Mouse (Mus musculus): ENCODE data around the gene Lpcat1. TPM values are rescaled to one million over a fixed set of nuclear protein-coding genes. Genes with fewer than 3 reads are reported as not detected.

Gene Lpcat1
- total RNA-seq, 1 experiment from 2014 or later: 17.3 TPM

DNA sequence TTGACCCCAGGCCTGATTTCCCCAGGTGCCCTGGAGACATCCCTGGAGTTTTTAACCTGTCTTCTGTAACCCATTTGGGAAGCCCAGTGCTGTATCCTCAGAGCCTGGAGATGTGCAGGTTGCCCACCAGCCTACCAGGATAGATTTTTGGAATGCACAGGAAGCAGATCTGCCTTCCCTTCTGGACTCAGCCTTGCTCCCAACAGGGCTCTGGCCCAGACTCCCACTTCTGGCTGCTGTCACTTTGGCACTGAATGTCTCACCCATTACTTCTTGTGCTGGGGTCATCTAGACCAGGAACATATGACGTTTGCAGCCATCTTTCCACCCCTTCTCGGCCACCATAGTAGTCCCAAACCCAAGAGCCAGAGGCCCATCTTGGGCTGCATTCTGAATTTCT is 10.8 kb downstream of the Lpcat1 start:
- DNase-seq: no peak

DNA sequence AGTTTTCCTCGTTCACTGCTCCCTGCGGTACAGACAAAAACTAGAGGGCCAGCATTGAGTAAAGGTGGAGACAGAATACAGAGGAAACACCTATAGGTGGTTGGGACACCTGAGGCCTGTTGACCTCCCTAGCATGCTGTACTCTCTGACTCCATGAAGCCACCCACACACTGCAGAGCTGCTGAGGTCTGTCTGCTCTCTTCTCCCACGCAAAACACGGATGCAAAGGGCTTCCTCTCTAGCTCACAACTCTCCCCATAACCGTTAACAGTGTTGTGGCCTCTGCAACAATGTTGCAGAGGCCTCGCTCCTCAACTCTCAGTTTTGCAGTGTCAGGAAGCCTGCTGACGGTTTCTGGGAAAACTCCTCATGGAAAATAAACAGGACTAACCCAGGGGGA is 15.5 kb downstream of the Lpcat1 start:
- no peak for DNase-seq

DNA sequence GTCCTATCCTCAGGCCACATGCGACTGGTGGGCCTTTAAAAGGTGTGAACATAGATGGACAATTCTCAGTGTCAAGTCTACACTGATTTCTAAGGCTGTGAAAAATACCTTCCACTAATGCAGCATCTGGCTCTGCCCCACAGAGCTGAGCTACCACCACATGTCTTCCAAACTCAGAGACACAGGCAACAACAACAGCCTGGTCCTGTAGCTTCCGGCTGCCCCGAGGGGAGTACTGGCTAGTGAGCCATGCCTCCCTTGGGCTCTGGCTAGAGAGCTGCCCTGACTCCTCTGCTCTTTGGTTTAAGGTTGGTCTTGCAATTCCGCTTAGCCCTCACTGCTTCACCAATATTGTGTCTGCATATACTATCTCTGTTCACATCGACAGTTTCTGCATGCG is 16.3 kb downstream of the Lpcat1 start:
- no peak for DNase-seq

DNA sequence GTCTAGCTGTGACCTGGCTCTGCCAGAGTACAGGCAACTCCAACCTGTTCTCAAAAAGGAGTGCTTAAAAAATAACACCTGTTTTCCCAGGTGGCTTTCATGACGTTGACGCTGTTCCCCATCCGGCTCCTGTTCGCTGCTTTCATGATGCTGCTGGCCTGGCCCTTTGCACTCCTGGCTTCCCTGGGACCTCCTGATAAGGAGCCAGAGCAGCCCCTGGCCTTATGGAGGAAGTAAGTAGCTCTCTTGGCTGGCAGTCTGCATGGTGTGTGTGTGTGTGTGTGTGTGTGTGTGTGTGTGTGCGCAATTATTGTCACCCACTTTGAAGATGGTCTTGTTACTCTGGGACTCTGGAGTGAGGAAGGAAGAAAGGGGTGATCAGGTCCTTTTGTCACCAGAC is 17.2 kb downstream of the Lpcat1 start:
- DNase-seq: no peak

DNA sequence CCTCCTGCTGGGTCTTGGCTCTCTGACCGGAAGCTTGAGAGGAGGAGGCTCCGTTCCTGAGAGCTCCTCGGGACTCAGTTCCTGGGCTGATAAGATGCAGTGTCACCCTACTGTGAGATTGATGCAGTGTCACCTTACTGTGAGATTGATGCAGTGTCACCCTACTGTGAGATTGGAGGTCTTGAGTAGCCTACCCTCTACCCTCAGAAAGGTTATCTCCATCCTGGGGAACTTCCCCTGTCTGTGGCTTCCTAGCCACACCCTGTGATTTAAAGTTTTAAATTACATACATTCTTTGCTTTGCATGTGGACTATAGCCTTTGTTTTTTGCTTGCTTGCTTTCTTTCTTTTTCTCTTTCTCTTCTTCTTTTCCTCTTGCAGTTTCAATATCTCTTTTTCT is 21.1 kb downstream of the Lpcat1 start:
- DNase-seq: no peak

DNA sequence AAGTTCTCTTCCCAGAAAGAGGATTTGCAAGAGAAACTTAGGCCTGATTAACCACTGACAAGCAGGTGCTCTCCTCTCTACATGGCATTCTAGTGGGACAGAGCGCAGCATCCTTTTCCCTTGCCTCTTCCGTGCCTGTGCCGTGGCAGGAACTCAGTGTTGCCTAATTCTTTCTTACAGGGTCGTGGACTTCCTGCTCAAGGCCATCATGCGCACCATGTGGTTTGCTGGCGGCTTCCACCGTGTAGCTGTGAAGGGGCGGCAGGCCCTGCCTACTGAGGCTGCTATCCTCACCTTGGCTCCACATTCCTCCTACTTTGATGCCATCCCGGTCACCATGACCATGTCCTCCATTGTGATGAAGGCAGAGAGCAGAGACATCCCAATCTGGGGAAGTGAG is 21.7 kb downstream of the Lpcat1 start:
- DNase-seq: no peak

DNA sequence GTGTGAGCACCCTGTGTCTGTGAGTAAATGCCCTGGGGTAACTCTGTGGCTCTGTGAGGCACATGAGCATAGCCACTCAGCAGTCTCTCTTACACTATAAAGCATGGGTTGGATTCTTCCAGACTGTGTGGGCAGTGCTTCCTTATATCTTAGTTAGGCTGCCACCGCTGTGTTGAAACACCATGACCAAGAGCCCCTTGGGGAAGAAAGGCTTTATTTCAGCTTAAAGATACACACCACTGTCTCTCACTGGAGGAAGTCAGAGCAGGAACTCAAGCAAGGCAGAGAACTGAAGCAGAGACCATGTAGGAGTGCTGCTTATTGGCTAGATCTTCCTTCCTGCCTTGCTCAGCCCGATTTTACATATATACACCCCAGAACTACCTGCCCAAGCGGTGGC is 23.0 kb downstream of the Lpcat1 start:
- DNase-seq: no peak

DNA sequence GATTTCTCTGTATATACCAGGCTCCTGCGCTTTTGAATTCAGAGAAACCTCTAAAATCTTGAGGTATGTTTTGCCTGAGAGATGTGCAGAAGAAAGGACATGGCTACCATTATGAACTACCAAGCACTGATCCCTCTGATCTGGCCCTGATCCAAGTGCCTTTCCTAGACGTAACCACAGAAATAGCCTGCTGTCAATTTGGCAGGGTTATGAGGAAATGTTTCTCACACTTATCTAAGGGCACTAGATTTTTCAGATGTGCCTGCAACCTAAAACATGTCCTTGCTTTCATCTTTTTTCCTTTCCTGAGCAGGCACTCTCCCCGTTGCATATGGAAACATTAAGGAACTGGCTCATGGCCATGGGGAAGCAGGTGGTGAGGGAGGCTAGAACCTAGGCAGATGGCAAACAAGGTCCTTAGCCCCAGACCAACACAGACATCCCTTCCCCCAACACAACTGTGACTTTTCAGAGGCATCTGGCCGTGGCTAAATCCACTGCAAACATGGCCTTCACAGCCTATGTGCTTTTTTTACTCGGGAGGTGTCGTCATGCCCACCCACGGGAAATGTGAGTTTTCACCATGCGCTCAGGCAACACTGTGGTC is 23.7 kb downstream of the Lpcat1 start:
- DNase-seq: no peak

DNA sequence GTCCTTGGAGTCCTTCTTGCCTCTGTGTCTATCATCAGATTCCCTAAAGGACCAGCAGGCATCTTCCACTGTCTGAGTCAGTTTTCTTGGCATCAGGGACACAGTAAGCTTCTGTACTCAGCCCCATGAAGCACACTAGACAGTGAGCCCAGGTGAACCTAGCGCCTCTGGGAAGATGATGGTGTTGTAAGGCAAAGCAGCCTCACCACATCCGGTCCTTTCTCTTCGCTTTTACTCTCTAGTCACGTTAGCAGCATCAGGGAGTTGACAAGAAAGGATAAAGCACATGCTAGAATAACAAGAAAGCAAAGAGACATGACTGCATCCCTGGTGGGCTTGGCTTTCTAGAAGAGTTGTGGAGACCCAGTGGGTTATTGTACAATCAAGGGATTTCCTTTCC is 26.2 kb downstream of the Lpcat1 start:
- no peak for DNase-seq

DNA sequence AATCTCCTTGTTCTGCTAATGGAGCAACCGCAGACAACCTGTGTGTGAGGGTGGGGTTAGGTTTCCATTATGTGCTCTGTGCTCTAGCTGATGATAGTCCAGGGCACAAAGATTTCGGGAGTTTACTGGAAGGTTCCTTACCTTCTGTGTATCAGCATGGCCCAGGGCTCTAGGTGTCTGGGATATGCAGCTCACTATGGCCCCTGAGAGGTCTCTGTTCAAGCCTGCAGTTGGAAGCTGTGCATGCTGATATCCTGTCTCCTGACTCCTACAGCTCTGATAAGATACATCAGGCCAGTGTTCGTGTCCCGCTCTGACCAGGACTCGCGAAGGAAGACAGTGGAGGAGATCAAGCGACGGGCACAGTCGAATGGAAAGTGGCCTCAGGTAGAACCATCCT is 27.5 kb downstream of the Lpcat1 start:
- DNase-seq: no peak

DNA sequence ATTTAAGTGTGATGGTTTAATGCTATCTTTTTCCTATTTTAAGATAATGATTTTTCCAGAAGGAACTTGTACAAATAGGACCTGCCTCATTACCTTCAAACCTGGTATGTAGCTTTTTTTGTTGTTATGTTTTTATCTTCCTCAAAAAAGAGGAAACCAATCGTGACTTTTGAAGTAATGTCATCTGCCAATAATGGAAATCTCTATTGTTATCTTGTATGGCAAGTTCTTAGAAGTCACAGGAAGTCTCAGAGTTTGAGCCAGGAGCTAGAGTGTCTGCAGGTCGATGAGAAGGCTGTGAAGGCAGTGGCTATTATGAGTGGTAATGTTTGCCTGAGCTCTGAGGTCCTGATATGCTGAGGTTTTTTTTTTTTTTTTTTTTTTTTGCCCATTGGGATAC is 29.1 kb downstream of the Lpcat1 start:
- DNase-seq: no peak

DNA sequence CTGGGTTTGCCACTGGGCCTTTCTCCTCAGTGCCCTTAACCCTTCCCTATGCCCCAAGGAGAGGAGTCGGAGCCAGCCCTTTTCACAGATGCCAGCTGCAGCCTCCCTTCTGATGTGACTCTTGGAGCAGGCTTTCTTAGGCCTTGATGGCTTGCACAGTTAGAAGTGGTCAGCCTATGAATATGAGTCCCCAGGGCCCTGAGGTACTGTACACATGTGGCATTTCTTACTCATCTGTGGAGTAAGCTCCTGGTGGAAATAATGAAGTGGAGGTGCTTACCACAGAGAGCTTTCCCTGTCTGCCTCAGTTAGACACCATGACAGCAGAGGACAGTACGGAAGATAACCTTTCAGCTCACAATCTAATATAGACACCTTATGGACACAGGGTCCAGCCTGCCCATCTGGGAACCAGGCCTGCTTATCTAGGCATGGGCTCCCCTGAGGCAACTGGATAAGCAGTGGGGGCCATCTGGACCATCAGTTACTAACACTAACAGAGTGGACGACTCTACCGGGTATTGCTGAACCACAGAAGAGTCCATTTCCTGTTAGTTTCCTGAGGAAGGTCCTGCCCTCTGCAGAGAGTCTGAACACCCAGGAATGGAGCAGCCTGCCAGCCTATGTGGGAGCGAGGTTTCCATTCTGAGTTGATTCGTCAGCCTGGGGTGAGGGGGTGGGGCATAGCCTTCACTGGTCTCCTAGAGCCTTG is 33.1 kb downstream of the Lpcat1 start:
- DNase-seq: peak; percentile 30

DNA sequence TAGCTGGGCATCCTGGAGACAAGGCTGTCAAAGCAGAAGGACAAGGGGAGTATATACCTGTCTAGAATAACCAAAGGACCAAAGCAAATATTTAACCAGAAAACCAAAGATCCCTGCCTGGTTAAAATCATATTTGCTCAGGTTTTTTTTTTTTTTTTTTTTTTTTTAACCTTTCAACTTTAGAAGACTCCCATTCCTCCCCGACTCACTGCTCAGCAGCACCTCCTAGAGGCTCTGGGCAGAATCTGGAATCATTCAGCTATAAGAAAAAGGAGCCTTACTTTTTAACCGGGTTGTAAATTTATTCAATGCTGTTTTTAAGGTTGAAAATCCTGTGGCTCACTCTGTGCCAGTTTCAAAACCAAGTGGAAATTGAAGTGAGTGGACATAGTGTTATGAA is 35.7 kb downstream of the Lpcat1 start:
- DNase-seq: peak; percentile 39

DNA sequence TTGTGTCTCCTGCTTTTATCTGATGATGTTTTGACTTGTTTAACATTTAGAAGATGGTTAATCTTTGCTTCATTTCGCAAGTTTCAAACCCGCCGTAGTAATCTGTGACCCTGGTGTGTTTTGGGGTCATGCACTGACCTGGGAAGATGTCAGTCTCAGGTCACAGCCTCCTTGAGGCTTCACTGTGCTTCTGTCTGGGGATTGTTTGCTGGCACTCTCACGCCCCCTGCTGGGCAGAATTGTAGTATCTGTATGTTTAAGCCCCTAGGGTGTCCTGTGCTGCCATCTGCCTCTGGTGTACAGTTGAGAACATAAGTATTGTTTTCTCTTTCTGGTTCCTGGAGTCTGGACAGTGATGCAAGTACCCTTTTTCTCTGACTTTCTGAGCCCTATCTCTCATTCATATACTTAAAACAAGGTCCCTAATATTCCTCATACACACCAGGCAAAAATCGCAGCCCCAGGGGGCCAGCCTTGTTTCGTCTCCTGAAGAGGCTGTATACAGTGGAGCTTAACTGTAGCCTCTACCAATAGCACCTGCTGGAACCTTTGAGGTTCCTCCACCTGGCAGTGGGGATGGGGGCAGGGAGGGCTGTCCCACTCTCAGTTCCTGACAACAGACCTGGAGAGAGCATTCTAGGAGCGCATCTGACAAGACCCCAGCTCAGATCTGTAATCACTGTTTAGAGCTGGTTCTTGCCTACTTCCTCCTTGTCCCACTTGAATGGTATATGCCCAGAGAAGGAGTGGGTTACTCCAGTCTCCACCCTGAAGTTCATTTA is 38.9 kb downstream of the Lpcat1 start:
- peak; percentile 86 for DNase-seq

DNA sequence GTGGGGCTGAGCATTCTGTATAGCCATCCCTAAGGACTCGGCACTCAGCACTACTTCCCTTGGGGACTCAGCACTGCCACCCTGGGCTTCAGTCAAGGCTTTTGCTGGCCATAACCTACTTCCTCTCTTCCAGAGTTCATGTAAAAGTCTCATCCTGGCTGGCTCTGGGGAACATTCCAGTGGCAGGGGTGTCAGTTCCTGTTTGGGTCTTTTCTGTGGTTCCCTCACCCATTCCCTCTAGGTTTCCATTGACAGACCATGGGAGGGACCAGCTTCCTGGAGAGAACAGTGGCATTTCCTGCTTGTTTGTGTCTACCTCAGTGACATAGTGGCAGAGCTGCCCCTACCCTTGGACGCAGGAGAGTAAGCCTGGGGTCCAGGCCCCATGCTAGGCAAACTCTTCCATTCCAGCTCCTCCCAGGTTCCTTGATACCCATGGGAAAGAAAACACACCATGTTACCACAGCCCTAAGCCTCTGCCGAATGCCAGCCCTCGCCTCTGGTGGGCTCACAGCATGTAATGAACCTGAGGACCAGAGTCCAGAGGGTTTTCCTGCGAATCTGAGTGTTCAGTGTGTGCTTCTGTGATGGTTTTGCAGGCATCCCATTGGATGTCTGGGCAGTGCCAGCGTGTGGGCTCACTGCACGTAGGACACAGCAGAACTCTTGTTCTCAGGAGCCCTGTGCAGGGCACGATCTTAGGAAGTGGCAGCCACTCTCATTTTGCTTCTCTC is 42.0 kb downstream of the Lpcat1 start:
- DNase-seq: peak; percentile 19

DNA sequence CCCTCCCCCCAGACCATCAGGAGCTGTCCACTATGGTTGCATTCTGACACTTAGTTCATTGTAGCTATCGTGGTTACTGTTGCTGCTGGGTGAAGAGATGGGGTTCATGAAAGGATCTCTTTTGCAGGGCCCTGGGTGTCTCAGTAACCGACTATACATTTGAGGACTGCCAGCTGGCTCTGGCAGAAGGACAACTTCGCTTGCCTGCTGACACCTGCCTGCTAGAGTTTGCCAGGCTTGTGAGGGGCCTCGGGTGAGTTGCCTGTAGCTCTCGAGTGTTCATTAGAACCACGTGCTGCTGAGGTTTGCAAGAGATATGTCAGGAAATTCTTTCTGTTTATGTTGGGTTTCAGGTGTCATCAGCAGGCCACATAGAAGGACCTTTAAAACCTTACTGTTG is 42.9 kb downstream of the Lpcat1 start:
- no peak for DNase-seq

DNA sequence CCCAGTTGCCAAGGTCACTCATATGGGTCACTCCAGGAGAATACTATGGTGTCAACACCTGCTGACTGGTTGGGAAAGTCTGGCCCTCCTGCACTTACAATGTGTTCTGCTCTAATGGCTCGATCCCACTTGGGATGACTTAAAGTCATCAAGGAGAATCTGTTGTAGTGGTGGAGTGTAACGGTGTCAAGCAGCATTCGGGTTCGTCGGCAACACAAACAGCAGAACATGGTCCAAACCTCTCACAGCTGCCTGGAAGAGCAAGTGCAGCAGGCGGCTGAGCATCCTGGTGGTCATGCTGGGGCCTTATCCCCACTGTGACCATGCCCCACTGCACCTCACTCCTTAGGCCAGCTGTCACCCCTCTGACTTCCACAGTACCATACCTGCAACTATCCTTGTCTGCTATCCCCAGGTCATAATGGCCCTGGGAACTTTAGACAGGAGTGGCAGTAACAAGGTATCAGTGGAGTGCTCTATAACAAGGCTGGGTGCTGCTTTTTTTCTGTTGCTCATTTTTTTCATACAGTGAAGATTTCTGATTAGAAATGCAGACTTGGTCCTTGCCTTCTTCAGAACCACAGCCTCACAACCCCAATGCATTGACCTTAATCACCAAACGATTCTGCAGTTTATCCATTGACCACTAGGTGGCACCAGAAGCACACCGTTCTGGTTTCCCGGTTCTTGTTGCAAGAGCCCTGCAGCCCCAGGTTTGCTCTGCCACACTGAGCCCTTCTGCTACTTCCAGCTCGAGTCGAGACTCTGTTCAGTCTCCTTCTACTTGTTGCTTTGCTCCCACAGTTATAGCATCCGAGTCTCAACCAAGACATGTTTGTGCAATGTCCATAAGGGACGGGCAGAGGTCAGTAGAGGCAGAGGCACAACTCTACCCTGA is 46.0 kb downstream of the Lpcat1 start:
- peak; percentile 85 for DNase-seq

DNA sequence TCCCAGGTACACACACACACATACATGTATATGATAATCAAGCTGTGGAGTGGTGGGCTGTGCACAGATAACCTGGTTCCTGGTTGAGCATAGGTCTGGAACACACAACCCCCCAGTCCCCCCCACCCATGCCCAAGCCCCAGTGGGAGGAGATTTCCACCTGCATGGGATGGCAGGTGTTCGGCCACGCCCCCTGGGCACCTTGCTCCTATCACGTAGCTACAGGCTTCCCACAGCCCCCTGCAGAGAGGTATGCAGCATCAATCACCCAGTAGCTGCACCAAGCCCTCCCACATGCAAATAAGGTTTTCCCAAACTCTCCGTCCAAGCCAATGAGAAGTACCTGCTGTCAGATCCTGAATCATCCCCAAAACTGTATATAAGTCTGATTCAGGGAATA is 49.9 kb downstream of the Lpcat1 start:
- DNase-seq: no peak

DNA sequence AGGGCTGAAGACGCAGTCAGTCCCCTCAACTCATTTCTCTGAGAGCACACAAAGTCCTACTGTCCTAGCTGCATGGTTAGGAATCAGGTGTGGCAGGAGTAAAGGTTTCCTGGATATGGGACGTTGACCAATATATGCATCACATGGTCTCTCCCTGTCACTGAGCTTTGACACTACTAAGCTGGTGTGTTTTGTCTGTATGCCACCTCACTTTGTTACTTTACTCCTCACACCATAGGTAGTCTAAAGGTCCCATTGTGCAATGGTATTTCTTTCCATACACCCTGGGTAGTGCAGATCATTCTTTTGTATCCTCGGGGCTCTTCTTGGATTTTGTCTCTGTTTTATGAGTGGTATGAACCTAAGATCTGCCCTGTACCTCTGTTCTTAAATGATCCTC is 66.7 kb downstream of the Lpcat1 start:
- no peak for DNase-seq

DNA sequence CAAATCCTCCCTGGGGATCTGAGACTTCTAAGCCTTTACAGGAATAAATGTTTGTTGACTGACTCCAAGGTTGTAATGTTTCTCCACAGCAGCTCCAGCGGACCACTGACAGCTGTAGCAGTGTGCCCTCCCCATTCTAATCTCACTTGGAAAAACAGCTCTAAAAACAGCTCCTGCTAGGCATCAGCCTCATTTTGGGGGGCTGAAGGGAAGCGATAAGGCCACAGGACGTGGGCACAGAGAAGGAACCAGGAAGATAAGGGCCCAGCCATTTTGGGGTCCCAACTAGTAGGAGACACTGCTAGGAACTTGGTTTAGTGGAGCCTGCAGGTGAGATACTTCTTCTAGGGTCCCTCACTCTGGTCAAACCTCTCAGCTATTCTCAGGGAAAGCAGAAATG is 68.3 kb downstream of the Lpcat1 start:
- no peak for DNase-seq

DNA sequence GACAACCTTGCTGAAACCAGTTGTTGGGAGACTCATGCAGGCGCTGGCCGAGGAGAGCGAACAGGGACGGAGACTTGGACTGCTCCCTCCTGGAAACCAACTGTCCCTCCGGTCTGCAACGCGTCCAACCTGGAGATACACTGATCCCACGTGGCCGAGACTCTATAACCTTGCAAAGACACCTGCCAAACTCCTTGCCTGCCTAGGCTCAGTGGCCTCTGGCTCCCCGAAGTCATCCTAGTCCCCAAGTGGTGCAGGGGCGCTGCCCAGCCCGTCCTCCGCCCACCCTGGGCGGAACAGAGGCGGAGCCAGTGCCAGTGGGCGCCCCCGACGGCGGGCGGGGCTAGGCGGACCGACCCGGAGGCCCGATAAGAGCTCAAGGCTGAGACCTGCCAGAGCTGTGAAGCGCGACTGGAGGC is 69.4 kb downstream of the Lpcat1 start, which contains the start of gene Slc6a3:
Gene Slc6a3 (plus strand): TSS at position 345 of the 419 bp plus-strand sequence.
- DNase-seq: peak; percentile 69

DNA sequence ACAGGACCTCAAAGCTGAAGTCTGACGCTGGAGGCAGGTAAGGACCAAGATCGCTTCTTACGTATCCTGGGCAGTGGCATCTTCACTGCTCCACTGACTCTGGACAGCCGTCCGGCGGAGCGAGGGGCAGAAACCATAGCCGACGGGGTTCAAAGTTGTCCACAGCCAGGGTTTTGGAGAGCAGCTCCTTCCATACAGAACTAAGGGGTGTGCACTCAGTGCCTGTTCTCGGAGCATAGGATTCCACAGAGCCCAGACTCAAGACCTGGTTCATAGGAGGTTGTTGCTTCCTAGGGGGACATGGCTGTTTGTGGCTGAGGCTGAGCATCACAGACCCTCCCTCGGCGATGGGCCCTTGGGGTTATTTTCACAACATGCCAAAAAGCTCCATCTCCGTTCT is 69.8 kb downstream of the Lpcat1 start:
- no peak for DNase-seq
